Mouse (Mus musculus): ENCODE results near the gene Cltc. TPM values are rescaled to one million over a fixed set of nuclear protein-coding genes. Genes with fewer than 3 reads are reported as not detected.
A peak's percentile ranks its signal among the peaks of the same experiment; 100 is the strongest.

The Cltc gene
- total RNA-seq, 4 experiments from 2014 or later, result 128 to 169 (median 144) TPM

GRCm38 (mm10) chr11:86683395-86684125, 73.8 kb downstream of the Cltc start, which contains the start of the genes Vmp1 and Ptrh2:
TSS of gene Vmp1 (minus strand) at chr11:86683836.
TSS of gene Ptrh2 (plus strand) at chr11:86683985.
- DNase-seq (ENCODE audit: low spot score), result peak; percentile 87

DNA sequence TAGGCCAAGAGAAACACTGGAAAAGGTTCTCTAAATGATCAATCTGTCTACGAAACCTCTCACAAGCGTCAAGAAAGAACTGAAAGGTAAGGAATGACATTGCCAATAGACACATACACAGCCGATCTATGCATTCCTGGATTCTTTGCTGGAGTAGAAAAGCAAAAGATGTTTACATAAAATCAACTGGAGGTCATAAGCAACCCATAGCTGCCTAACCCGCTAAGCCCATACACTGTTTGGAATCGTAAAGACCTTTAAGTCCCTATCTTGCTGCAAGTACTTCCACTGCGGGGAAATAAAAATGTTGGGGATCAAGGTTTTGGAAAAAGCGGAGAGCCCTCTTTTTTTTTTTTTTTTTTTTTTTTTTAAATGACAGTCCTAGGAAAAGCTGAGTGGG, 74.5 kb downstream of the Cltc start:
- DNase-seq (ENCODE audit: low spot score), result no peak

GRCm38 (mm10) chr11:86681423-86681822, 75.9 kb downstream of the Cltc start:
- DNase-seq (ENCODE audit: low spot score), result no peak

DNA sequence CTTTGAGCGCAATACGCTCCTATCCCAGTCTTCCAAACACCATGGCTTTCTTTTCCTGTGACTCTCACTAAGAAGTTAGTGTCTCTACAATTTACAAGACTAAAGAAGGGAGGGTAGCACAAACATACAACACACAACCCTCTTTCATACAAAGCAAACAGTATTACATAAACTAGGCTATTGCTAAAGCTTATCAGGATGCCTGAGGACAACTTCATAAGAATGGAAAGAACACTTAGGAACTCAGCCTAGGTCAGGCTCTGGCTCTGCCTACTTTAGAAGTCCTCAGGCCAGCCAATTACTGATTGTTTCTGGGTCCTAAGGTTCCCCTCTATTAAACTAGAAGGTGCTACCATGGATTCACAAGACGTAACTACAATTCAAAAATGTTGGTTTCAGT, 76.6 kb downstream of the Cltc start:
- DNase-seq (ENCODE audit: low spot score), result no peak

- no peak for DNase-seq (ENCODE audit: low spot score)
Observed at GRCm38 (mm10) chr11:86678957-86679356, 78.4 kb downstream of the Cltc start.

GRCm38 (mm10) chr11:86675520-86675919, 81.8 kb downstream of the Cltc start:
- DNase-seq (ENCODE audit: low spot score), result no peak

GRCm38 (mm10) chr11:86672772-86673171, 84.6 kb downstream of the Cltc start:
- DNase-seq (ENCODE audit: low spot score), result no peak

- no peak for DNase-seq (ENCODE audit: low spot score)
Observed at GRCm38 (mm10) chr11:86671041-86671675, 86.2 kb downstream of the Cltc start.

DNA sequence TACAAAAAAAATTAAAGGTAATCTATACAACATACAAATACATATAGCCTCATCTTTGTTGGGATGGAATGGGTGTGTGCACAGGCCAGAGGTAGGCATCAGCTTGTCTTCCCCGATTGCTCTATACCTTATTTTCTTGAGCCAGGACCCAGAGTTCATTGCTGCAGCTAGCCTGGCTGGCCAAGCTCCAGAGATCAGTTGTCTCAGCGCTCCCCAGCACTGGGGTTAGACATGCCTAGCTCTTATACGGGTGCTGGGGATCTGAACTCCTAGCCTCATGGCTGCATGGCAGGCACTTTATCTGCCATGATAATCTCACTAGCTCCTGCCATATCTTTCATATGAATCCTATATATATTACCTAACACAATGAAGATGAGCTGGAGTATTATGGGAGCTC, 89.2 kb downstream of the Cltc start:
- DNase-seq (ENCODE audit: low spot score), result no peak

- DNase-seq (ENCODE audit: low spot score), result no peak
Observed at GRCm38 (mm10) chr11:86667553-86667952, 89.8 kb downstream of the Cltc start.

DNA sequence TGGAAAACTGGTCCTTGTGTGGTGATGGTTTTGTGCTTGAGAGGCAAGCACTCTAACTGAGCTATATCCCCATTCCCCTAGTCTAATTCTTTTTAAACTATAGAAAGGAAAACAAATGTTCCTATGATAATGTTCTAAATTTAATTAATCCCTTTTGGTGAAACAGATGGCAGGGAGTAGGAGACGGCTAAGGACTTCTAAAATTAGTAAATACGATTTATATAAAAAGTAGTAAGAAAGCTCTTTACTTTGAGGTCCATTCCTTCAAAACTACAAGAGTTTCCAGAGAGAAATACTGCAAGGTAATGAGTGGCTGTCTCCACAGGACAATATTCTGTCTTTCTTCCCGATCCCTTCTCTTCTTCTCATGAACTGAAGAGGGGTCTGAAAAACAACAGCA, 93.0 kb downstream of the Cltc start:
- DNase-seq (ENCODE audit: low spot score), result no peak

DNA sequence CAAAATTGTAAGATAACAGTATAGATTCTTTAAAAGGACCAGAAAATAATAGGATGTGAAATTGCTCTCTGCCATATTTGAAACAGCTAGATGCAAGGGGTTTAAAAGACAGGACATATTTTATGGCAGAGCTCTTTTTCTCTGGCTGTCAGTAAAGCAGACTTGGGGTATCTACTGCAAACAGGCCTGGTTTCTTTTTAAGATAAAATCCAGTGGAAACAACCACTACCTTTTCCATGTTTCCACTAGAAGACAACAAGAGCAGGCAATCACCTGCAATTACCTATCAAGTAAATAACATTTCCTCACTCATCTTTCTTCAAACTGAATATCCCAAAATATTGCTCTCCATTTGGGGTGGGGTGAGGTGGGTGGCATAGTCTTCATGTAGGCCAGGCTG, 93.4 kb downstream of the Cltc start:
- no peak for DNase-seq (ENCODE audit: low spot score)

GRCm38 (mm10) chr11:86662986-86663895, 94.1 kb downstream of the Cltc start:
- no peak for DNase-seq (ENCODE audit: low spot score)

DNA sequence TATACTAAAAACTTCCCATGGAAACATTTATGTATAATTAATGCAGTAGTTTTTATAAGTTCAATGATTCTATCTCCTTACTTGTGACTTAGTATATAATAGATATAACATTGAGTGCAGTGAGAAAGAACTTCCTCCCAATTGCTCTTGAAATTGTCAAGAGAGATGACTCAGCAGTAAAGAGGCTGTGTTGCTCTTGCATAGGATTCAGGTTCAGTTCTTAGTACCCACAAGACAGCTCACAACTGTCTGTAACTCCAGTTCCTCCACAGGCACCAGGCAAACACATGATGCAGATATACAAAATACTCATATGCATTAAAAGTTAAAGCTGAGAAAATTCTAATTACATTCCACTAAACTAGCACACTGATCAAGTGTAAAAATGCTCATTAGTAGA, 99.5 kb downstream of the Cltc start:
- no peak for DNase-seq (ENCODE audit: low spot score)

DNA sequence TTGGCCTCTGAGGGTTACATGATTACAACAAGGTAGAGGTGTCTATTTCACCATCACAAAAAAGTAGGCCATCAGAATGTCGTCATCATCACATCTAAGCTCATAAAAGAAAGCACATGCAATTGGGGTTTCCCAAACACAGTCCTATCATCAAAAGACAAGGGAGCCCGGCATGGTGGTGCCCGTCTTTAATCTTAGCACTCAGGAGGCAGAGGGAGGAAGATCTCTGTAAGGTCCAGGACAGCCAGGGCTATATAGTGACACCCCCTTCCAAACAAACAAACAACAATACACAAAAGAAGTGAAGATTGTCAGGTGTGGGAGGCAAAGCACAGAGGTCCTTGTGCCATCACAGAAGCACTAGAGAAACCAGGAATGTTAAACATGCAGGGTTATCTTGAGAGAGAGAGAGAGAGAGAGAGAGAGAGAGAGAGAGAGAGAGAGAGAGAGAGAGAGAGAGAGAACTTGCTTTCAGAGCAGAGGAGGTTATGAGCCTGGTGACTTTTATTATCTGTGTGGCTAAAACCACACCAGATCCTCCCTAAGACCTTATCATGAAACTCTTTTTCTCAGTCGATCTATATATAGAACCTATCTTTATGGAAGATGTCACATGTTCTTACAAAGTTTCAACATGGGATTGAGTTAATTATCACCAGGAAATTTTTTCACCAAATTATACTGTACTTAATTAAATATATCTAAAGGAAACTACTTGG, 100.4 kb downstream of the Cltc start:
- no peak for DNase-seq (ENCODE audit: low spot score)

GRCm38 (mm10) chr11:86655671-86656070, 101.7 kb downstream of the Cltc start:
- DNase-seq (ENCODE audit: low spot score), result peak; percentile 16

- DNase-seq (ENCODE audit: low spot score), result no peak
Observed at GRCm38 (mm10) chr11:86654096-86654495, 103.3 kb downstream of the Cltc start.

- peak; percentile 81 for DNase-seq (ENCODE audit: low spot score)
Observed at GRCm38 (mm10) chr11:86653446-86653845, 103.9 kb downstream of the Cltc start.

GRCm38 (mm10) chr11:86652578-86652979, 104.8 kb downstream of the Cltc start:
- DNase-seq (ENCODE audit: low spot score), result no peak

DNA sequence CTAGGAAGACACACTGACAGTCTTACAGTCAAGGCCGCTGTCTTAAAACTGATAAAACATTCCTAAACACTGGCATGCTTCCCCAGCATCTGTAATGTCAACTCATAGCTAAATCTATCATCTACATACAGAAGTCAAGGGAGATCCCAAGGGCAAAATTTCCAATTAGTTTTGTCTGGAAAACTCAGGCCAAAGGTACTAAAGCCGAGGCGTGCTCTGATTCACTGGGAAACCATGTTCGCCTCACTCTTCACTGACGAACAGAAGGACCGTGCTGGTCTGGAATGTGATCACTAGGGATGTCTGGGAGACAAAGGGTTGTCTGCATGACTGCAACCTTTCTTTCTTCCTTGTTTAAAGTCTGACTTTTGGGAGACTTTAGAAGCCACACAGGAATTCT, 106.7 kb downstream of the Cltc start:
- no peak for DNase-seq (ENCODE audit: low spot score)

- DNase-seq (ENCODE audit: low spot score), result no peak
Observed at GRCm38 (mm10) chr11:86649542-86649941, 107.8 kb downstream of the Cltc start.

All from heart, adult 8-10 months (tissue).